In genomic region chr3:105418441-105418840, GRCm38 (mm10) we compare ENCODE assay signal across 34 mouse cellular contexts. TPM values are rescaled to one million over a fixed set of nuclear protein-coding genes. Genes with fewer than 3 reads are reported as not detected.
"Had no signal": no experiment of that assay in that cellular context is flagged by ENCODE, and none has a peak within 500 bp of the region (broad histone marks: within the 10 kb centered on the region; RNA-seq: fewer than 3 reads in every experiment).

No protein-coding gene starts in this region.

- H3K27me3 ChIP-seq: limb, embryonic 12.5 days; limb, embryonic 13.5 days; limb, embryonic 15.5 days; liver, embryonic 12.5 days; liver, embryonic 13.5 days; liver, embryonic 15.5 days; lung, embryonic 15.5 days; midbrain, embryonic 12.5 days; midbrain, embryonic 13.5 days; midbrain, embryonic 15.5 days; neural tube, embryonic 12.5 days had no signal

- H3K36me3 ChIP-seq: limb, embryonic 10.5 days; limb, embryonic 12.5 days; limb, embryonic 13.5 days; limb, embryonic 15.5 days; liver, embryonic 12.5 days; liver, embryonic 13.5 days; liver, embryonic 15.5 days; lung, embryonic 15.5 days; midbrain, embryonic 10.5 days; midbrain, embryonic 12.5 days; midbrain, embryonic 13.5 days; midbrain, embryonic 15.5 days; neural tube, embryonic 12.5 days had no signal

- ATAC-seq: liver, embryonic 12.5 days; liver, postnatal 0 days; lung, postnatal 0 days; midbrain, embryonic 13.5 days; midbrain, embryonic 15.5 days; midbrain, embryonic 16.5 days had no signal

- H3K27ac ChIP-seq: limb, embryonic 10.5 days; limb, embryonic 12.5 days; limb, embryonic 13.5 days; limb, embryonic 15.5 days; liver, embryonic 12.5 days; liver, embryonic 13.5 days; liver, embryonic 14.5 days; liver, embryonic 15.5 days; lung, embryonic 15.5 days; macrophage; midbrain, embryonic 10.5 days; midbrain, embryonic 12.5 days; midbrain, embryonic 13.5 days; midbrain, embryonic 15.5 days; neural tube, embryonic 12.5 days had no signal

- DNase-seq: liver; liver, embryonic 13.5 days; liver, postnatal 0 days; lung, adult 18-20 months; lung, adult 2 months; lung, embryonic 14.5 days; lung, postnatal 10 days; lung, postnatal 14 days; lung, postnatal 36 days; lung, postnatal 4 days; midbrain, embryonic 14.5 days had no signal

- H3K9ac ChIP-seq: limb, embryonic 12.5 days; limb, embryonic 13.5 days; limb, embryonic 15.5 days; liver, embryonic 12.5 days; liver, embryonic 13.5 days; liver, embryonic 14.5 days; liver, embryonic 15.5 days; liver, postnatal 0 days; lung, embryonic 14.5 days; lung, embryonic 15.5 days; midbrain, embryonic 12.5 days; midbrain, embryonic 13.5 days; midbrain, embryonic 15.5 days; neural tube, embryonic 12.5 days had no signal

- H3K4me1 ChIP-seq: limb, embryonic 12.5 days; limb, embryonic 13.5 days; limb, embryonic 15.5 days; liver, embryonic 12.5 days; liver, embryonic 13.5 days; liver, embryonic 15.5 days; lung, embryonic 15.5 days; megakaryocyte, embryonic 14.5 days; midbrain, embryonic 10.5 days; midbrain, embryonic 12.5 days; midbrain, embryonic 13.5 days; midbrain, embryonic 15.5 days; neural tube, embryonic 12.5 days had no signal

- H3K4me3 ChIP-seq: limb, embryonic 10.5 days; limb, embryonic 12.5 days; limb, embryonic 13.5 days; limb, embryonic 15.5 days; liver, embryonic 12.5 days; liver, embryonic 13.5 days; liver, embryonic 15.5 days; lung, embryonic 15.5 days; megakaryocyte, embryonic 14.5 days; midbrain, embryonic 10.5 days; midbrain, embryonic 12.5 days; midbrain, embryonic 13.5 days; midbrain, embryonic 15.5 days; myocyte; neural tube, embryonic 12.5 days had no signal

- H3K4me2 ChIP-seq: limb, embryonic 12.5 days; limb, embryonic 13.5 days; limb, embryonic 15.5 days; liver, embryonic 11.5 days; liver, embryonic 12.5 days; liver, embryonic 13.5 days; liver, embryonic 15.5 days; lung, embryonic 14.5 days; lung, embryonic 15.5 days; midbrain, embryonic 11.5 days; midbrain, embryonic 12.5 days; midbrain, embryonic 13.5 days; midbrain, embryonic 15.5 days; neural tube, embryonic 12.5 days had no signal

- H3K9me3 ChIP-seq: limb, embryonic 10.5 days; limb, embryonic 12.5 days; limb, embryonic 15.5 days; liver, embryonic 12.5 days; liver, embryonic 13.5 days; liver, embryonic 15.5 days; lung, embryonic 15.5 days; midbrain, embryonic 10.5 days; midbrain, embryonic 12.5 days; midbrain, embryonic 15.5 days had no signal

RNA-seq across cellular contexts. Expression of gene Kcnd3, which starts 33.7 kb away (rescaled TPM):
- total RNA-seq: megakaryocyte, adult 5-6 weeks; megakaryocyte-erythroid progenitor cell, adult 5-6 weeks; monocyte, adult 5-6 weeks had no signal
- polyA plus RNA-seq: macrophage, myocyte had no signal
